ENCODE assay signal across 8 mouse cellular contexts in the genomic region with DNA sequence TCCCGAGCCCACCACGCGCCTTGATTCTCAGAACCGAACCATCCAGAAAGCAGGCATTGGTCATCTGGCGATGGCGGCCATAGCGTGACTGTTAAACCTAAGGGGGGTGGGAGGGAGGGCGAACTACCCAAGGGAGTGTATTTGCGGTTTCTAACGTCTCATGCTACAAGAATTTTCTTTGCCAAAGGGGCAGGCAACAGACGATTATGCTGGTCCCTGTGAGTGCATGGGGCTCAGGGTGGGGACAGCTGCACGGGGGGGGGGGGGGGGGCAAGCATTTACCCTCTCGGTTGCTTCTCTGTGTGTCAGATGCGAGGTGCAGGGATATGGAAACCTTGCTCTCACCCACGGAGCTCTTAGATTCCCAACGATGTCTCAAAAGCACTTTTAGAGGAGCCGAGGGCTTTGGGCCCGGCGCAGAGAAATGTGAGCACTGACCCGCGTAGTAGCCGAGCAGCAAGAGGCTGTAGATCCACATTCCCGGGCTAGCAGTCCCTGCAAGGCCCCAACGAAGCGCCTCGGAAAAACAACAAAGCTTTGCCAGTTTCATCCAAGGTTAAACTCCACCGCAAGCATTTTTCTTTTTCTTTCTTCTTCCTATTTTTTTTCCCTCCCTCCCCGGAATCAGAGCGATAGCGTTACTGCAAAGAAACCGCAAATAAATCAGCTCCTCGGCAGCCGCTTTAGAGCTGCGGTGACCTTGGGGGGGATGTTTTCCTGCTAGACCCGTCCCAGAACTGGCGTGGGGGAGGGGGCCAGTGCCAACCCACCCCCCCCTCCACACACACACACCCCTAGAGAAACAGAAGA. TPM values are rescaled to one million over a fixed set of nuclear protein-coding genes. Genes with fewer than 3 reads are reported as not detected.
DNase-seq lines count a peak whose midpoint lies in the region; ATAC-seq and TF ChIP-seq lines count a peak whose summit lies in the region.

No protein-coding gene starts in this region.

- H3K27me3 ChIP-seq in CH12.LX (replicated peaks), result peaks cover 62% of the 10 kb centered on the region
- H3K27me3 ChIP-seq in embryonic facial prominence, embryonic 15.5 days, result no peaks in the 10 kb centered on the region
- no peaks in the 10 kb centered on the region for H3K27me3 ChIP-seq in stomach, embryonic 15.5 days (replicated peaks)

- no peak for DNase-seq in CH12.LX (ENCODE audit: extremely low read depth)
- peak; percentile 84 for DNase-seq in adrenal gland, postnatal 14 days
- peak; percentile 67 to 68 for DNase-seq in heart, postnatal 10 days
- DNase-seq in kidney, postnatal 4 days, result peak; percentile 70 to 81
- DNase-seq in spleen, adult 12 weeks (ENCODE audit: low spot score), result no peak

- peak overlapping the region in 2 of 3 experiments; percentile 43 to 53 for H3K4me3 ChIP-seq in CH12.LX (replicated peaks in 1 of 3; ENCODE audit: low read depth in 2 of 3, low read length in 2 of 3, poor library complexity in 1 of 3)
- peak overlapping the region; percentile 91 for H3K4me3 ChIP-seq in embryonic facial prominence, embryonic 15.5 days (replicated peaks)
- peak overlapping the region; percentile 85 for H3K4me3 ChIP-seq in macrophage (ENCODE audit: inconsistent target)
- H3K4me3 ChIP-seq in stomach, embryonic 15.5 days (replicated peaks), result peak overlapping the region; percentile 66

- no peaks in the 10 kb centered on the region; a peak in 1 of 4 replicates for H3K4me1 ChIP-seq in CH12.LX (ENCODE audit: control insufficient read depth in 1 of 2, insufficient read depth in 2 of 2)
- peaks cover 44% of the 10 kb centered on the region for H3K4me1 ChIP-seq in embryonic facial prominence, embryonic 15.5 days
- H3K4me1 ChIP-seq in stomach, embryonic 15.5 days, result peaks cover 27% of the 10 kb centered on the region

- no peak for ATAC-seq in embryonic facial prominence, embryonic 15.5 days (ENCODE audit: insufficient number of reproducible peaks, low FRiP score, low TSS enrichment, low read depth)
- ATAC-seq in stomach, embryonic 15.5 days (ENCODE audit: insufficient read depth, low FRiP score, low read depth), result 0 out of 2 replicates have a peak, but pooled peaks have one; percentile 2

- H3K27ac ChIP-seq in CH12.LX (ENCODE audit: insufficient read depth, low read depth) (no peak overlapping the region), macrophage (peak overlapping the region; percentile 100)
- peak overlapping the region; percentile 100 for H3K27ac ChIP-seq in embryonic facial prominence, embryonic 15.5 days (replicated peaks)
- H3K27ac ChIP-seq in stomach, embryonic 15.5 days, result peak overlapping the region; percentile 100

- intact Hi-C loops in heart, postnatal 10 days (cut with DNase I), result no loop called here

- TF ChIP-seq EP300 in CH12.LX (IDR thresholded peaks at IDR 0.05; ENCODE audit: low read length), result no peak

- no peaks in the 10 kb centered on the region for H3K79me2 ChIP-seq in CH12.LX (replicated peaks; ENCODE audit: control insufficient read depth, extremely low read depth, insufficient read depth, poor library complexity, severe bottlenecking)
- peaks cover 25% of the 10 kb centered on the region for H3K79me2 ChIP-seq in macrophage (ENCODE audit: inconsistent target)

- no peak for TF ChIP-seq RAD21 in CH12.LX (IDR thresholded peaks at IDR 0.05; ENCODE audit: low read depth, low read length)

- dilution Hi-C loops in CH12.LX (cut with MboI; ENCODE audit: extremely low pct_ligation_motif_present, extremely low pct_unique_long_range_greater_than_20kb, low sequenced_read_pairs), result no loop called here

- TF ChIP-seq POLR2A in CH12.LX (IDR thresholded peaks at IDR 0.05; ENCODE audit: low read depth, low read length), result no peak

- no peak overlapping the region for H3K9ac ChIP-seq in CH12.LX (ENCODE audit: insufficient read depth, low read depth)
- H3K9ac ChIP-seq in embryonic facial prominence, embryonic 15.5 days, result peak overlapping the region; percentile 94
- peak overlapping the region; percentile 91; the same call in 1 of the 2 replicates for H3K9ac ChIP-seq in stomach, embryonic 15.5 days

- TF ChIP-seq CTCF in CH12.LX (conservative IDR thresholded peaks at IDR 0.05 in 1 of 2, IDR thresholded peaks at IDR 0.05 in 1 of 2; ENCODE audit: low read depth in 2 of 2, low read length in 2 of 2), result no peak

- H3K4me2 ChIP-seq in CH12.LX (ENCODE audit: insufficient read depth, low read depth, poor library complexity, severe bottlenecking), result no peak overlapping the region
- H3K4me2 ChIP-seq in embryonic facial prominence, embryonic 15.5 days (replicated peaks), result peak overlapping the region; percentile 73
- H3K4me2 ChIP-seq in stomach, embryonic 15.5 days, result peak overlapping the region; percentile 79

- peaks cover 2% of the 10 kb centered on the region for H3K9me3 ChIP-seq in CH12.LX (replicated peaks; ENCODE audit: low read length)
- no peaks in the 10 kb centered on the region for H3K9me3 ChIP-seq in embryonic facial prominence, embryonic 15.5 days (replicated peaks)
- H3K9me3 ChIP-seq in stomach, embryonic 15.5 days, result no peaks in the 10 kb centered on the region

- under 1% methylated on average over 36 of the region's 36 CpGs for WGBS in embryonic facial prominence, embryonic 15.5 days
- WGBS in macrophage (ENCODE audit: missing documents), result 1% methylated on average over 34 of the region's 36 CpGs
- WGBS in stomach, embryonic 15.5 days, result under 1% methylated on average over 36 of the region's 36 CpGs

- in situ Hi-C loops in CH12.LX (cut with MboI; ENCODE audit: low pct_ligation_motif_present, low pct_unique_long_range_greater_than_20kb, low sequenced_read_pairs), result no loop called here

- H3K36me3 ChIP-seq in CH12.LX (replicated peaks in 1 of 2; ENCODE audit: control insufficient read depth in 1 of 2, insufficient read depth in 1 of 2, low read length in 1 of 2) (no peaks in the 10 kb centered on the region), macrophage (ENCODE audit: inconsistent target) (no peaks in the 10 kb centered on the region)
- no peaks in the 10 kb centered on the region for H3K36me3 ChIP-seq in embryonic facial prominence, embryonic 15.5 days
- no peaks in the 10 kb centered on the region for H3K36me3 ChIP-seq in stomach, embryonic 15.5 days

TF ChIP-seq in CH12.LX, 34 proteins besides CTCF, POLR2A, EP300 and RAD21:
- TF ChIP-seq GABPA (IDR thresholded peaks at IDR 0.05; ENCODE audit: insufficient replicate concordance, low read depth, low read length), result no peak
- TF ChIP-seq UBTF (IDR thresholded peaks at IDR 0.05; ENCODE audit: low read depth, low read length), result no peak
- TF ChIP-seq NRF1 (IDR thresholded peaks at IDR 0.05; ENCODE audit: low read depth, low read length), result no peak

RNA-seq across cellular contexts. Expression of gene Tnrc18, which starts 5.0 kb away (rescaled TPM):
- total RNA-seq in CH12.LX (2012; rRNA removed) (5.2 and 5.4 TPM in 2 replicates), CH12.LX (2014; rRNA removed) (0.71 and 0.80 TPM in 2 replicates)
- polyA plus RNA-seq in CH12.LX (2012; ENCODE audit: insufficient read length, low read depth) (7.7 and 8.0 TPM in 2 replicates), macrophage (2018) (25.5 to 27.5 TPM (median 26.9 TPM) in 3 replicates)
- 86.0 and 91.0 TPM in 2 replicates for total RNA-seq in adrenal gland, postnatal 14 days (2021)
- 39.1 and 43.4 TPM in 2 replicates for polyA plus RNA-seq in embryonic facial prominence, embryonic 15.5 days (2015; fragmentation: Nextera tagmentation; extraction: Ambion mirVana)
- total RNA-seq in heart, postnatal 10 days (2021), result 10 to 100 TPM; 80.1 to 91.3 TPM
- 100 to 1,000 TPM in 22 of 26 experiments, 10 to 100 TPM in 4; 39.2 to 447 (median 241) TPM for total RNA-seq in macrophage (2018; cell fraction: chromatin; rRNA removed)
- total RNA-seq in macrophage (2018; cell fraction: cytosol; rRNA removed), result 10 to 100 TPM; 20.2 to 98.3 (median 69.9) TPM
- 100 to 1,000 TPM in 23 of 26 experiments, 10 to 100 TPM in 3; 54.6 to 280 (median 200) TPM for total RNA-seq in macrophage (2018; cell fraction: nucleus; rRNA removed)
- polyA plus RNA-seq in stomach, embryonic 15.5 days (2015; fragmentation: Nextera tagmentation; extraction: Ambion mirVana), result 29.5 and 32.4 TPM in 2 replicates

Comparison
In these comparisons a context has a peak if more than half of its experiments do, and no peak if none do; other contexts are left out.
1. DNase-seq: peak in adrenal gland, postnatal 14 days (single experiment), heart, postnatal 10 days (2 of 2) and kidney, postnatal 4 days (2 of 2); none in CH12.LX (single experiment) and spleen, adult 12 weeks (single experiment).
2. Peak in every context shown above with its lines, with median percentiles within 50 percentile points of each other: H3K4me3 ChIP-seq.